Mouse (Mus musculus) myocyte (in vitro differentiated cells): Measurements from ENCODE around the gene Smyd3. TPM values are rescaled to one million over a fixed set of nuclear protein-coding genes. Genes with fewer than 3 reads are reported as not detected.

Experiments used
- H3K27me3 ChIP-seq: one replicate; pipeline ENCODE4 v1.6.1; 2011; ENCODE audit not compliant: control insufficient read depth, insufficient read depth, insufficient read length
- H3K36me3 ChIP-seq: one replicate; pipeline ENCODE4 v1.6.1; 2011; ENCODE audit not compliant: control insufficient read depth, insufficient read depth
- H3K4me2 ChIP-seq: one replicate; pipeline ENCODE4 v1.6.1; 2011; ENCODE audit warnings: low read depth, control low read depth
- H3K4me3 ChIP-seq: one replicate; pipeline ENCODE4 v1.5.1; 2011; ENCODE audit warnings: mild to moderate bottlenecking, control low read depth, moderate library complexity
- H3K79me2 ChIP-seq: one replicate; pipeline ENCODE4 v1.6.1; 2011; ENCODE audit not compliant: control insufficient read depth, insufficient read depth
- H3ac ChIP-seq: one replicate; pipeline ENCODE4 v1.6.1; 2011; ENCODE audit not compliant: control insufficient read depth, insufficient read length
- CEBPB ChIP-seq: IDR thresholded peaks from 2 replicates; pipeline ENCODE4 v1.6.1; 2011; ENCODE audit warnings: mild to moderate bottlenecking, moderate library complexity; ENCODE audit not compliant: poor library complexity, insufficient read depth, severe bottlenecking
- E2F4 ChIP-seq: IDR thresholded peaks from one replicate; pipeline ENCODE4 v1.6.1; 2011; ENCODE audit warnings: mild to moderate bottlenecking, control low read depth, moderate library complexity; ENCODE audit not compliant: insufficient read depth
- MAX ChIP-seq: IDR thresholded peaks from one replicate; pipeline ENCODE4 v1.6.1; 2011; ENCODE audit warnings: low read depth, mild to moderate bottlenecking, control low read depth
- MYOD1 ChIP-seq, 3 experiments: IDR thresholded peaks; one replicate each; pipeline ENCODE4 v1.6.1; 2011; ENCODE audit warnings: control low read depth in 2 of 3, low read depth in 2 of 3, mild to moderate bottlenecking in 2 of 3, moderate library complexity in 1 of 3; ENCODE audit not compliant: insufficient read length in 2 of 3, control insufficient read depth in 1 of 3
- MYOG ChIP-seq, 3 experiments: IDR thresholded peaks; one replicate each; pipeline ENCODE4 v1.6.1; 2011; ENCODE audit warnings: control low read depth in 2 of 3, low read depth in 2 of 3, mild to moderate bottlenecking in 2 of 3; ENCODE audit not compliant: insufficient read length in 2 of 3, control insufficient read depth in 1 of 3, insufficient read depth in 1 of 3
- POLR2A ChIP-seq: IDR thresholded peaks from one replicate; pipeline ENCODE4 v1.6.1; 2011; ENCODE audit warnings: low read depth, mild to moderate bottlenecking, control low read depth, moderate library complexity; ENCODE audit not compliant: insufficient read length
- POLR2AphosphoS2 ChIP-seq: IDR thresholded peaks from one replicate; pipeline ENCODE4 v1.6.1; 2011; ENCODE audit warnings: low read depth, control low read depth; ENCODE audit not compliant: insufficient read length
- REST ChIP-seq: IDR thresholded peaks from one replicate; pipeline ENCODE4 v1.6.1; 2011; ENCODE audit warnings: mild to moderate bottlenecking, control low read depth, moderate library complexity; ENCODE audit not compliant: insufficient read depth, insufficient read length
- SRF ChIP-seq: IDR thresholded peaks from one replicate; pipeline ENCODE4 v1.6.1; 2011; ENCODE audit warnings: low read depth; ENCODE audit not compliant: control insufficient read depth, insufficient read length
- TCF12 ChIP-seq: IDR thresholded peaks from one replicate; pipeline ENCODE4 v1.6.1; 2011; ENCODE audit warnings: mild to moderate bottlenecking, control low read depth; ENCODE audit not compliant: poor library complexity, insufficient read depth, severe bottlenecking
- TCF3 ChIP-seq: IDR thresholded peaks from one replicate; pipeline ENCODE4 v1.6.1; 2011; ENCODE audit warnings: low read depth, control low read depth; ENCODE audit not compliant: insufficient read length
- USF1 ChIP-seq: IDR thresholded peaks from one replicate; pipeline ENCODE4 v1.6.1; 2011; ENCODE audit warnings: low read depth, mild to moderate bottlenecking, control low read depth, moderate library complexity
- polyA plus RNA-seq: library from polyadenylated mRNA; unstranded; fragments of >200 nt; fragmentation: generic; extraction: Trizol; gene quantifications from one replicate; pipeline ENCODE4 v1.2.1, GENCODE M21; 2012; ENCODE audit warnings: missing spikeins

Gene Smyd3
- polyA plus RNA-seq, 1 experiment: 22.7 TPM

GRCm38 (mm10) chr1:179255826-179256512, 261.9 kb downstream of the Smyd3 start:
- Histone ChIP-seq H3K79me2 (no peaks in the 10 kb centered on the region), H3K4me2 (no peak overlapping the region), H3K4me3 (no peak overlapping the region), H3K36me3 (no peaks in the 10 kb centered on the region), H3K27me3 (no peaks in the 10 kb centered on the region), H3ac (no peak overlapping the region)
- TF ChIP-seq E2F4: no peak
- no peak for TF ChIP-seq TCF3
- TF ChIP-seq REST: no peak
- TF ChIP-seq TCF12: no peak
- TF ChIP-seq CEBPB: no peak
- TF ChIP-seq SRF: no peak
- no peak for TF ChIP-seq POLR2A
- no peak for TF ChIP-seq POLR2AphosphoS2
- no peak for TF ChIP-seq MAX
- no peak for TF ChIP-seq MYOG (IDR thresholded peaks at IDR 0.05; ENCODE audit: control insufficient read depth in 1 of 3, insufficient read depth in 1 of 3, insufficient read length in 2 of 3, low read depth in 2 of 3)
- no peak for TF ChIP-seq USF1
- TF ChIP-seq MYOD1 (IDR thresholded peaks at IDR 0.05; ENCODE audit: control insufficient read depth in 1 of 3, insufficient read length in 2 of 3, low read depth in 2 of 3): no peak

- Histone ChIP-seq H3ac (no peak overlapping the region), H3K4me3 (no peak overlapping the region), H3K27me3 (no peaks in the 10 kb centered on the region), H3K36me3 (no peaks in the 10 kb centered on the region), H3K4me2 (no peak overlapping the region), H3K79me2 (no peaks in the 10 kb centered on the region)
- TF ChIP-seq POLR2AphosphoS2 (no peak), E2F4 (no peak), SRF (no peak), REST (no peak), MYOD1 (IDR thresholded peaks at IDR 0.05; ENCODE audit: control insufficient read depth in 1 of 3, insufficient read length in 2 of 3, low read depth in 2 of 3) (no peak), MAX (no peak), CEBPB (no peak), TCF3 (no peak), MYOG (IDR thresholded peaks at IDR 0.05; ENCODE audit: control insufficient read depth in 1 of 3, insufficient read depth in 1 of 3, insufficient read length in 2 of 3, low read depth in 2 of 3) (no peak), USF1 (no peak), TCF12 (no peak), POLR2A (no peak)
Observed at GRCm38 (mm10) chr1:179254531-179254930, 263.3 kb downstream of the Smyd3 start.

DNA sequence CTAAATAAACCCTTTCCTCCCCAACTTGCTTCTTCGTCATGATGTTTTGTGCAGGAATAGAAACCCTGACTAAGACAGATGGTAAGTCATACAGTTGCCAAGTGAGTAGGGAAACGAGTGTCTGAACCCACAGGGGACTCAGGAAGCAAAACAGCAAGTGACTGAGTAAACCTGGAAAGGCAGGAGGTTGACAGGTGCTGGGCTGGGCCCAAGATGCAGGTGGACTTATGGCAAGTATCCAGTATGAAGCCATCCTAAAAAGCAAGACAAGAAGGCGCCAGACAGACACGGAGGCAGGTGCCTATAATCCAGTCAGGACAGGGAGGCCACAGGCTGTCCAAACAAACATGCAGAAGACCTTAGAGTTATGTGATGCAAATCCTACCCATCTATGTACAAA, 265.2 kb downstream of the Smyd3 start:
- Histone ChIP-seq H3K79me2 (no peaks in the 10 kb centered on the region), H3K36me3 (no peaks in the 10 kb centered on the region), H3K27me3 (no peaks in the 10 kb centered on the region), H3K4me2 (no peak overlapping the region), H3ac (no peak overlapping the region), H3K4me3 (no peak overlapping the region)
- TF ChIP-seq TCF12 (no peak), SRF (no peak), CEBPB (no peak), E2F4 (no peak), MAX (no peak), MYOG (IDR thresholded peaks at IDR 0.05; ENCODE audit: control insufficient read depth in 1 of 3, insufficient read depth in 1 of 3, insufficient read length in 2 of 3, low read depth in 2 of 3) (no peak), MYOD1 (IDR thresholded peaks at IDR 0.05; ENCODE audit: control insufficient read depth in 1 of 3, insufficient read length in 2 of 3, low read depth in 2 of 3) (no peak), POLR2A (no peak), USF1 (no peak), REST (no peak), POLR2AphosphoS2 (no peak), TCF3 (no peak)

GRCm38 (mm10) chr1:179250388-179250787, 267.5 kb downstream of the Smyd3 start:
- H3K79me2 ChIP-seq: no peaks in the 10 kb centered on the region
- H3ac ChIP-seq: no peak overlapping the region
- H3K36me3 ChIP-seq: no peaks in the 10 kb centered on the region
- no peaks in the 10 kb centered on the region for H3K27me3 ChIP-seq
- H3K4me3 ChIP-seq: no peak overlapping the region
- no peak overlapping the region for H3K4me2 ChIP-seq
- TF ChIP-seq SRF (no peak), POLR2A (no peak), TCF3 (no peak), MYOD1 (IDR thresholded peaks at IDR 0.05; ENCODE audit: control insufficient read depth in 1 of 3, insufficient read length in 2 of 3, low read depth in 2 of 3) (no peak), CEBPB (no peak), TCF12 (no peak), MAX (no peak), MYOG (IDR thresholded peaks at IDR 0.05; ENCODE audit: control insufficient read depth in 1 of 3, insufficient read depth in 1 of 3, insufficient read length in 2 of 3, low read depth in 2 of 3) (no peak), USF1 (no peak), E2F4 (no peak), REST (no peak), POLR2AphosphoS2 (no peak)

DNA sequence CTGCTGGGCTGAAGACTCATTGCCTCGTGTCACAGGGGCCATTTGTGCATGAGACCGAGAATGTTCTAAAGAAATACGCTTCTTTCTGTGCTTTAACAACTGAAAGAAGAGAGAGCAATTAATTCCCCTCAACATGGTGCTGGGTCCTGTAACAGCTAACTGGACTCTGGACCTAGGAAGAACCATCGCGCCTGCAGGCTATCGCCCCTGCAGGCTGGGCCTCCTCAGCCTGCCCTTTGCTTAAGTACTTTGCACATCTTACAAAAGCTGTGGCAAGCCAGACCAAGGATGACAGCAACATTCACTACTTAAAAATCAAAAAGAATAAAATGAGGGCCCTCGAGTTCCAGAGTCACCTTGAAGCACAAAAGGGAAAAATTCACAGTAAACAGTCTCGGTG, 274.3 kb downstream of the Smyd3 start:
- no peaks in the 10 kb centered on the region for H3K79me2 ChIP-seq
- TF ChIP-seq POLR2A: no peak

More for the DNA sequence above, 274.3 kb downstream of the Smyd3 start:
- no peaks in the 10 kb centered on the region for H3K36me3 ChIP-seq
- no peak overlapping the region for H3K4me3 ChIP-seq
- H3K27me3 ChIP-seq: no peaks in the 10 kb centered on the region
- no peak overlapping the region for H3ac ChIP-seq
- H3K4me2 ChIP-seq: no peak overlapping the region
